Mouse (Mus musculus) heart, embryonic 11.5 days (tissue): ENCODE measurements around the gene Tmem213. TPM values are rescaled to one million over a fixed set of nuclear protein-coding genes. Genes with fewer than 3 reads are reported as not detected.

Experiments used
- ATAC-seq: fragments of 200-750 bp; cut with Nextera tagmentation; replicated peaks from 2 replicates; pipeline ENCODE4 v1.8.0; 2017; ENCODE audit warnings: moderate library complexity; ENCODE audit not compliant: insufficient number of reproducible peaks, low FRiP score, low TSS enrichment
- H3K27ac ChIP-seq: fragments of 300-500 bp; sonication (generic); 2 replicates; pipeline ENCODE4 v1.5.1; 2014; ENCODE audit warnings: mild to moderate bottlenecking, low read depth, low read length
- H3K27me3 ChIP-seq: fragments of 300-500 bp; sonication (generic); 2 replicates; pipeline ENCODE4 v1.6.1; 2014; ENCODE audit warnings: mild to moderate bottlenecking, low read length, mixed read lengths; ENCODE audit not compliant: control insufficient read depth, insufficient read depth
- H3K36me3 ChIP-seq: fragments of 300-500 bp; sonication (generic); 2 replicates; pipeline ENCODE4 v1.6.1; 2014; ENCODE audit warnings: mild to moderate bottlenecking, low read length, moderate library complexity, mixed read lengths; ENCODE audit not compliant: control insufficient read depth, insufficient read depth
- H3K4me1 ChIP-seq: fragments of 300-500 bp; sonication (generic); 2 replicates; pipeline ENCODE4 v1.6.1; 2014; ENCODE audit warnings: low read length; ENCODE audit not compliant: control insufficient read depth, insufficient read depth
- H3K4me2 ChIP-seq: fragments of 300-500 bp; sonication (generic); 2 replicates; pipeline ENCODE4 v1.6.1; 2014; ENCODE audit warnings: mild to moderate bottlenecking, moderate library complexity
- H3K4me3 ChIP-seq: fragments of 300-500 bp; sonication (generic); 2 replicates; pipeline ENCODE4 v1.5.1; 2014; ENCODE audit warnings: low read depth, low read length
- H3K9ac ChIP-seq: fragments of 300-500 bp; sonication (generic); 2 replicates; pipeline ENCODE4 v1.6.1; 2014; ENCODE audit warnings: mild to moderate bottlenecking, low read depth, low read length, moderate library complexity
- H3K9me3 ChIP-seq: fragments of 300-500 bp; sonication (generic); replicated peaks from 2 replicates; pipeline ENCODE4 v1.6.1; 2016; ENCODE audit warnings: low read length; ENCODE audit not compliant: control insufficient read depth
- WGBS: fragments of 180-500 bp; shearing (Covaris S2); extraction: QIAGEN DNeasy Blood & Tissue Kit; methylation state at CpG from one replicate; pipeline ENCODE4 v1.1.7; 2014; ENCODE audit not compliant: insufficient replicate concordance; 5-methylcytosine and 5-hydroxymethylcytosine counted together
- polyA plus RNA-seq: library from polyadenylated mRNA; unstranded; fragments of >200 nt; fragmentation: Nextera tagmentation; extraction: Ambion mirVana; gene quantifications from 2 replicates; pipeline ENCODE4 v1.2.1, GENCODE M21; 2014

Tmem213 gene
- polyA plus RNA-seq, 1 experiment from 2014 or later: not detected

DNA sequence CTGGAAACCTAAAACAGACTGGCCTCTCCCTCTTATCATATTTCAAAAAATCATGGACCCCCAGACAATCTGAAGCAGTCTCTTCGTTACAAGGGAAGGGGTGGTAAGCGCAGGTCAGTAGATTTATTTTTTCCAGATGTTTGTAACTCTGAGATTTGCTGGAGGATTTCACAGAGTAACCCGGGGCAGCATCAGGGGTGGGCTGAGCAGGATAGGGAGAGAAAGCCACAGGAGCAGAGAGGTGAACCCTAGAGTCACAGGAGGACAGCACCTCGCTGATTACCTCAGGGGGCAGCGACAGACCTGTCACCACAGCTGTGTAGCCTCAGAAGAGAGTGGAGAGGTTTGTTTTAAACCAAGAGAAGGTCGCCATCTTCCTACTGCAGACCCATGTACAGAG is 56.3 kb downstream of the Tmem213 start:
- no peaks in the 10 kb centered on the region for H3K27me3 ChIP-seq
- no peak for ATAC-seq
- H3K36me3 ChIP-seq: peaks cover under 1% of the 10 kb centered on the region; the same call in 1 of the 2 replicates
- H3K9me3 ChIP-seq: peaks cover under 1% of the 10 kb centered on the region; the same call in 1 of the 2 replicates
- no peak overlapping the region for H3K27ac ChIP-seq
- WGBS: 72% methylated on average over 6 of the region's 6 CpGs
- no peak overlapping the region for H3K4me3 ChIP-seq
- H3K4me2 ChIP-seq: no peak overlapping the region
- no peak overlapping the region for H3K9ac ChIP-seq
- H3K4me1 ChIP-seq: no peaks in the 10 kb centered on the region

Other genes with a start within 250 kb of the Tmem213 start
- gene Trim24, start 238.4 kb upstream of the Tmem213 start, polyA plus RNA-seq: 17.9 and 18.9 TPM in 2 replicates
- 0.15 and 0.30 TPM in 2 replicates for gene Svopl, start 62.3 kb upstream of the Tmem213 start, polyA plus RNA-seq
- gene Atp6v0a4, start 15.3 kb downstream of the Tmem213 start, polyA plus RNA-seq: 0.34 TPM in 1 of 2 replicates, not detected in the other
- gene D630045J12Rik, start 144.8 kb downstream of the Tmem213 start, polyA plus RNA-seq: 3.3 and 3.7 TPM in 2 replicates
- gene Zc3hav1l, start 190.0 kb downstream of the Tmem213 start, polyA plus RNA-seq: 10.4 and 11.6 TPM in 2 replicates
- 8.0 and 11.3 TPM in 2 replicates for gene Zc3hav1, start 245.3 kb downstream of the Tmem213 start, polyA plus RNA-seq